Mouse (Mus musculus): ENCODE data around the gene Olfr1024.

GRCm38 (mm10) chr2:85885340-85885739, 19.5 kb downstream of the Olfr1024 start, which contains the start of gene Olfr1023:
- no peak for TF ChIP-seq POLR2A (IDR thresholded peaks at IDR 0.05; ENCODE audit: extremely low read depth, insufficient read depth, low read length)
- TF ChIP-seq CTCF (IDR thresholded peaks at IDR 0.05; ENCODE audit: extremely low read depth, insufficient read depth, low read length): no peak
